Mouse (Mus musculus) spleen, postnatal 4 days (tissue): ENCODE results near the gene 4632433K11Rik.
A peak's percentile ranks its signal among the peaks of the same experiment; 100 is the strongest.
"Not testable (repeated sequence)": the region's sequence is repeated elsewhere in the genome, so short reads cannot be mapped to it uniquely, and the experiment has no call there.

Experiments used
- DNase-seq, 2 experiments: peaks; one replicate each; pipeline ENCODE4 v3.0.0; 2022; ENCODE audit warnings: low spot score in 2 of 2

4632433K11Rik gene

GRCm38 (mm10) chr7:5056651-5057263, 22.8 kb downstream of the 4632433K11Rik start:
- DNase-seq, result no peak

- DNase-seq, result no peak
Observed at GRCm38 (mm10) chr7:5057381-5057780, 23.5 kb downstream of the 4632433K11Rik start.

GRCm38 (mm10) chr7:5057804-5058203, 23.9 kb downstream of the 4632433K11Rik start:
- DNase-seq, result peak in 1 of 2 experiments; percentile 74

GRCm38 (mm10) chr7:5058631-5059030, 24.7 kb downstream of the 4632433K11Rik start:
- DNase-seq, result no peak

GRCm38 (mm10) chr7:5059421-5059820, 25.5 kb downstream of the 4632433K11Rik start:
- DNase-seq, result no peak

GRCm38 (mm10) chr7:5060239-5060731, 26.4 kb downstream of the 4632433K11Rik start:
- DNase-seq, result peak; percentile 79 to 89

- peak; percentile 95 to 96 for DNase-seq
Observed at GRCm38 (mm10) chr7:5060944-5061773, 27.2 kb downstream of the 4632433K11Rik start.

- peak; percentile 95 to 99 for DNase-seq
Observed at GRCm38 (mm10) chr7:5061774-5062359, 27.9 kb downstream of the 4632433K11Rik start, which contains the start of gene U2af2. Gene U2af2 (plus strand): TSS chr7:5062143.

- peak in 1 of 2 experiments; percentile 59 for DNase-seq
Observed at GRCm38 (mm10) chr7:5062360-5063001, 28.6 kb downstream of the 4632433K11Rik start.

- no peak for DNase-seq
Observed at GRCm38 (mm10) chr7:5064886-5065285, 31.0 kb downstream of the 4632433K11Rik start.

- no peak for DNase-seq
Observed at GRCm38 (mm10) chr7:5073586-5073985, 39.7 kb downstream of the 4632433K11Rik start.

GRCm38 (mm10) chr7:5074984-5075383, 41.1 kb downstream of the 4632433K11Rik start:
- DNase-seq, result no peak

GRCm38 (mm10) chr7:5076931-5077330, 43.0 kb downstream of the 4632433K11Rik start:
- no peak for DNase-seq

GRCm38 (mm10) chr7:5079365-5080009, 45.6 kb downstream of the 4632433K11Rik start:
- DNase-seq, result not testable (repeated sequence)

GRCm38 (mm10) chr7:5080010-5080751, 46.3 kb downstream of the 4632433K11Rik start, which contains the start of gene Epn1:
Gene Epn1 (plus strand): TSS chr7:5080235.
- peak; percentile 95 to 97 for DNase-seq

- DNase-seq, result no peak
Observed at GRCm38 (mm10) chr7:5080815-5081214, 46.9 kb downstream of the 4632433K11Rik start.

- DNase-seq, result peak in 1 of 2 experiments; percentile 40
Observed at GRCm38 (mm10) chr7:5081241-5081640, 47.3 kb downstream of the 4632433K11Rik start.

GRCm38 (mm10) chr7:5081939-5082338, 48.0 kb downstream of the 4632433K11Rik start:
- no peak for DNase-seq

- no peak for DNase-seq
Observed at GRCm38 (mm10) chr7:5083325-5084105, 49.6 kb downstream of the 4632433K11Rik start.
